Mouse (Mus musculus) forebrain, embryonic 13.5 days (tissue): Measurements from ENCODE around the gene Map7. TPM values are rescaled to one million over a fixed set of nuclear protein-coding genes. Genes with fewer than 3 reads are reported as not detected.

Experiments used
- ATAC-seq: fragments of 200-750 bp; cut with Nextera tagmentation; 2 replicates; pipeline ENCODE4 v1.8.0; 2017
- H3K27ac ChIP-seq: fragments of 300-500 bp; sonication (generic); 2 replicates; pipeline ENCODE4 v1.5.1; 2015; ENCODE audit warnings: inconsistent platforms, mild to moderate bottlenecking, moderate library complexity
- H3K27me3 ChIP-seq: fragments of 300-500 bp; sonication (generic); 2 replicates; pipeline ENCODE4 v1.6.1; 2015; ENCODE audit warnings: mild to moderate bottlenecking, inconsistent platforms
- H3K36me3 ChIP-seq: fragments of 300-500 bp; sonication (generic); 2 replicates; pipeline ENCODE4 v1.6.1; 2015; ENCODE audit warnings: mild to moderate bottlenecking, inconsistent platforms; ENCODE audit not compliant: poor library complexity, severe bottlenecking
- H3K4me1 ChIP-seq: fragments of 300-500 bp; sonication (generic); 2 replicates; pipeline ENCODE4 v1.6.1; 2015; ENCODE audit warnings: inconsistent platforms
- H3K4me2 ChIP-seq: fragments of 300-500 bp; sonication (generic); 2 replicates; pipeline ENCODE4 v1.6.1; 2015; ENCODE audit warnings: inconsistent platforms, mild to moderate bottlenecking, moderate library complexity
- H3K4me3 ChIP-seq: fragments of 300-500 bp; sonication (generic); 2 replicates; pipeline ENCODE4 v1.5.1; 2015; ENCODE audit warnings: mild to moderate bottlenecking, inconsistent platforms
- H3K9ac ChIP-seq: fragments of 300-500 bp; sonication (generic); 2 replicates; pipeline ENCODE4 v1.6.1; 2015; ENCODE audit warnings: mild to moderate bottlenecking, inconsistent platforms
- H3K9me3 ChIP-seq: fragments of 300-500 bp; sonication (generic); replicated peaks from 2 replicates; pipeline ENCODE4 v1.6.1; 2016; ENCODE audit warnings: inconsistent platforms
- WGBS: fragments of 180-500 bp; shearing (Covaris S2); methylation state at CpG from one replicate; pipeline ENCODE4 v1.1.7; 2015; 5-methylcytosine and 5-hydroxymethylcytosine counted together
- polyA plus RNA-seq: library from polyadenylated mRNA; unstranded; fragments of >200 nt; fragmentation: Nextera tagmentation; extraction: Ambion mirVana; gene quantifications from 2 replicates; pipeline ENCODE4 v1.2.1, GENCODE M21; 2015

The Map7 gene
- polyA plus RNA-seq, 1 experiment from 2014 or later, result 4.1 TPM

GRCm38 (mm10) chr10:20281456-20281855, 133.2 kb downstream of the Map7 start:
- no peak for ATAC-seq
- Histone ChIP-seq H3K9me3 (no peaks in the 10 kb centered on the region), H3K4me2 (no peak overlapping the region), H3K4me1 (peaks cover 17% of the 10 kb centered on the region), H3K9ac (no peak overlapping the region), H3K4me3 (no peak overlapping the region), H3K27ac (no peak overlapping the region), H3K27me3 (no peaks in the 10 kb centered on the region), H3K36me3 (no peaks in the 10 kb centered on the region)
- 76% methylated on average over 2 of the region's 2 CpGs for WGBS

DNA sequence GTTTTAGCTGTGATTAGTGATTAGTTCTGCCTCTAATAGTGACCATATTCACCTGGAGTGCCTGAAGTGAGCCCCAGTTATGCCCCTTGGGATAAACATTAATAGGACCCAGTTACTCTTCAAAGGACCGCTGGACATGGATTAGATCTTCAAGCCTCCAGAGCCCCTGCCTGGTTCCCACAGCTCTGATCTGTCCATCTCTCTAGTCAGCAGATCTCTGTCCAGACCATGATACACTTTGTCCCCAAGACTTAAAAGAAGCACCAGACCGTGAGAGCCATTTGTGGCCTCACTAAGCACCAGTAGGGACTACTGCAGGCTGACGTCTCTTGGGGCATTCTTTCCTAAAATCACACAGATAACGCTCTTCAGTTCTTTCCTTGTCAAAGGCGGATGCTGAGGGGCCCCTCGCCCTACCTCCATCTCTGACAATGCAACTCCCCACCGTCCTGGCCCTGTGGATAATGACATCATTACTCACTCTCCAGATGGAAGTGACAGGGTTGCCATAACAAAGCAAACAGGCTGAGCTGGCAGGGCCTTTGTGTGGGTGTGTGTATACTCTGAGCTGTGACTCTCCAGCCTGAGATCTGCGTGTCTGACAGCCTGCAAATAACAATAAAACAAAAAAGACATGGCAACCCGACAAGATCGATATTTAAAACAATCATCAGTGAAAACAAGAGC, 137.2 kb downstream of the Map7 start:
- peak; percentile 90 for ATAC-seq
- Histone ChIP-seq H3K9ac (peak overlapping the region; percentile 50), H3K36me3 (no peaks in the 10 kb centered on the region)

DNA sequence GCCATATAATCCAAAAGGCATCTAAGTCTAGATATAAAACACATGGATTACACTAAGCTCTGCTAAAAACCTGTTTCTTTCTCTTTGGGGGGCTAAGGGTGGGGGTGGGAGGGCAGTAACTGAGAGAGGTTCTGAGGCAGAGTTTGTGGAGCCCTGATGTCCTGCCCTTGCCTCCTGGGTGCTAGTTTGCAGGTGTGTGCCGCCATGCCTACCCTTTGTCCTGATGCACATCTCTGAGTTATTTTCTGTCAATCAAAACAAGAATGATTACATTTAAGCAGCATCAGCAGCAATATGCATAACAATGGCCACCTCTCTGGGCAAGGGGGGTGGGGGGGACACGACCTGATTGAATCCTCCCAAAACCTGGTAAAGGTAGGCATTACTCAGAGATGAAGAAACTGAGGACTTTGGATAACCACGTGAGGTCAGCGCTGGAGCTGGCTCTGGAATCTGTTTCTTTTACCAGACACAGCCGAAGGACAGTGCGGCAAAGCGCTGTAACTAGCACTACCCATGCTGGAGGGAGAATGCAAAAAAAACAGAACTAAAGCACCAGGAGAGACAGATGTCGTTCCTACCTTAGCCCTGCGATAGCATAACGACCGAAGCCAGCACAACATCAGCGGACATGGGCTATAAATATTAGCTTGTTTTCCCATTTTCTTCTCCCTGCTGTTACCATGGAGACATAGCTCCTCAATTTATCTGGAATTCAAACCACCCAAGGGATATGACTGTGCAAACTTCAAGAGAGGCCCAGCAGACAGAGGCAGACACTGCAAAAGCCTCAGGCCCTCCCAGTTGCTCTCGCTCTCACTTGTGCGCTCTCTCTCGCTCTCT, 137.9 kb downstream of the Map7 start:
- peak overlapping the region; percentile 38 for H3K4me2 ChIP-seq
- WGBS, result 21% methylated on average over 15 of the region's 15 CpGs

More for the DNA sequence above, 137.2 kb downstream of the Map7 start:
- H3K27me3 ChIP-seq, result no peaks in the 10 kb centered on the region
- peak overlapping the region; percentile 38 for H3K4me2 ChIP-seq
- peak overlapping the region; percentile 82 for H3K27ac ChIP-seq
- H3K9me3 ChIP-seq, result no peaks in the 10 kb centered on the region
- peaks cover 28% of the 10 kb centered on the region for H3K4me1 ChIP-seq
- 3% methylated on average over 10 of the region's 10 CpGs for WGBS
- no peak overlapping the region for H3K4me3 ChIP-seq

GRCm38 (mm10) chr10:20287369-20287768, 139.1 kb downstream of the Map7 start:
- WGBS, result 45% methylated on average over 6 of the region's 6 CpGs
- Histone ChIP-seq H3K36me3 (no peaks in the 10 kb centered on the region), H3K9ac (no peak overlapping the region), H3K9me3 (no peaks in the 10 kb centered on the region), H3K4me1 (peaks cover 32% of the 10 kb centered on the region), H3K4me3 (no peak overlapping the region), H3K27me3 (no peaks in the 10 kb centered on the region), H3K27ac (peak overlapping the region; percentile 82), H3K4me2 (no peak overlapping the region)
- no peak for ATAC-seq

More for the DNA sequence above, 137.9 kb downstream of the Map7 start:
- Histone ChIP-seq H3K36me3 (no peaks in the 10 kb centered on the region), H3K9me3 (no peaks in the 10 kb centered on the region), H3K9ac (peak overlapping the region; percentile 50), H3K4me3 (no peak overlapping the region), H3K27me3 (no peaks in the 10 kb centered on the region), H3K27ac (peak overlapping the region; percentile 82), H3K4me1 (peaks cover 32% of the 10 kb centered on the region)
- peak; percentile 52 for ATAC-seq

DNA sequence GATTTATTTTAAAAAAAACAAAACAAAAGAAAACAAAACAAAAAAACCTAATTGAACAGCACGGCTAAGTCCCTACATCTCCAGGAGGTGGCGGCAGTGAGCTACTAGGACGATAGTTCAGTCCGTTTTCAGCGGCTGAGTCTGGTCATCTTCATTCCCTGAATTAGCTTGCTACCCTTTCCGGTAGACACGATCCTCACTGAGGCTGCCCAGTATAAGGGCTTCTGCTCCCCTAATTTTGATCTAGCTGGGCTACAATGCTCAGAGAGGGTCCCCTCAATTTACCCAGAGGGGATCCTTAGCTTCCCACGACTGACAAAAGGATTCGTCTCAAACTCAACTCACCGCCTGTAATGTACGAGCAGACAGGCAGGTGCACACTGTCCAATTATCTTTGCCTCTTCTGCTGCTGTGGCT, 142.2 kb downstream of the Map7 start:
- 14% methylated on average over 11 of the region's 11 CpGs for WGBS
- peak; percentile 64 for ATAC-seq
- H3K4me2 ChIP-seq, result peak overlapping the region; percentile 55
- no peaks in the 10 kb centered on the region for H3K9me3 ChIP-seq
- H3K27ac ChIP-seq, result peak overlapping the region; percentile 45; the same call in 1 of the 2 replicates
- H3K4me1 ChIP-seq, result peaks cover 25% of the 10 kb centered on the region
- H3K36me3 ChIP-seq, result no peaks in the 10 kb centered on the region
- H3K27me3 ChIP-seq, result no peaks in the 10 kb centered on the region
- peak overlapping the region; percentile 51 for H3K9ac ChIP-seq
- H3K4me3 ChIP-seq, result peak overlapping the region; percentile 24

GRCm38 (mm10) chr10:20295961-20296360, 147.7 kb downstream of the Map7 start:
- no peak for ATAC-seq
- no peaks in the 10 kb centered on the region for H3K27me3 ChIP-seq
- no peak overlapping the region for H3K27ac ChIP-seq
- no peak overlapping the region for H3K4me2 ChIP-seq
- H3K4me1 ChIP-seq, result no peaks in the 10 kb centered on the region
- H3K36me3 ChIP-seq, result no peaks in the 10 kb centered on the region
- H3K9me3 ChIP-seq, result no peaks in the 10 kb centered on the region
- H3K9ac ChIP-seq, result no peak overlapping the region
- H3K4me3 ChIP-seq, result no peak overlapping the region
- 76% methylated on average over 5 of the region's 5 CpGs for WGBS

GRCm38 (mm10) chr10:20298152-20298920, 150.1 kb downstream of the Map7 start:
- H3K4me3 ChIP-seq, result no peak overlapping the region
- H3K4me2 ChIP-seq, result no peak overlapping the region
- H3K4me1 ChIP-seq, result no peaks in the 10 kb centered on the region
- H3K9me3 ChIP-seq, result no peaks in the 10 kb centered on the region
- 36% methylated on average over 3 of the region's 3 CpGs for WGBS
- H3K27ac ChIP-seq, result no peak overlapping the region
- no peak overlapping the region for H3K9ac ChIP-seq
- no peaks in the 10 kb centered on the region for H3K27me3 ChIP-seq
- H3K36me3 ChIP-seq, result no peaks in the 10 kb centered on the region
- ATAC-seq, result no peak

DNA sequence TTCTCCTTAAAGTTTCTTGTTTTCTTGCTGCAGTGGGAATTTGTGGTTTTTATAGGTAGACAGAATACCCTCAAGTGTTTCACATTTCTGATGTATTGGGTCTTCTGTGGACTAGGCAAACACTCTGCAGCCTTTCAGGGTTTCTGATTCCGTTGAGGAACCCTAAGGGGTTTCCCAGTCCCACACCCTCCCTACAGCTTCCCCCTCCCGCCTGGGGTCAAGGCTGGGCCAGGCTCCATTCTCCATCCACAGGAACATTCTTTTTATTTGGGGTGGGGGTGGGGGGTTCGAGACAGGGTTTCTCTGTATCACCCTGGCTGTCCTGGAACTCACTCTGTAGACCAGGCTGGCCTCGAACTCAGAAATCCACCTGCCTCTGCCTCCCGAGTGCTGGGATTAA, 150.8 kb downstream of the Map7 start:
- Histone ChIP-seq H3K36me3 (no peaks in the 10 kb centered on the region), H3K27ac (no peak overlapping the region), H3K4me1 (no peaks in the 10 kb centered on the region), H3K27me3 (no peaks in the 10 kb centered on the region), H3K9ac (no peak overlapping the region), H3K4me3 (no peak overlapping the region), H3K4me2 (no peak overlapping the region), H3K9me3 (no peaks in the 10 kb centered on the region)
- no peak for ATAC-seq
- 76% methylated on average over 5 of the region's 5 CpGs for WGBS

DNA sequence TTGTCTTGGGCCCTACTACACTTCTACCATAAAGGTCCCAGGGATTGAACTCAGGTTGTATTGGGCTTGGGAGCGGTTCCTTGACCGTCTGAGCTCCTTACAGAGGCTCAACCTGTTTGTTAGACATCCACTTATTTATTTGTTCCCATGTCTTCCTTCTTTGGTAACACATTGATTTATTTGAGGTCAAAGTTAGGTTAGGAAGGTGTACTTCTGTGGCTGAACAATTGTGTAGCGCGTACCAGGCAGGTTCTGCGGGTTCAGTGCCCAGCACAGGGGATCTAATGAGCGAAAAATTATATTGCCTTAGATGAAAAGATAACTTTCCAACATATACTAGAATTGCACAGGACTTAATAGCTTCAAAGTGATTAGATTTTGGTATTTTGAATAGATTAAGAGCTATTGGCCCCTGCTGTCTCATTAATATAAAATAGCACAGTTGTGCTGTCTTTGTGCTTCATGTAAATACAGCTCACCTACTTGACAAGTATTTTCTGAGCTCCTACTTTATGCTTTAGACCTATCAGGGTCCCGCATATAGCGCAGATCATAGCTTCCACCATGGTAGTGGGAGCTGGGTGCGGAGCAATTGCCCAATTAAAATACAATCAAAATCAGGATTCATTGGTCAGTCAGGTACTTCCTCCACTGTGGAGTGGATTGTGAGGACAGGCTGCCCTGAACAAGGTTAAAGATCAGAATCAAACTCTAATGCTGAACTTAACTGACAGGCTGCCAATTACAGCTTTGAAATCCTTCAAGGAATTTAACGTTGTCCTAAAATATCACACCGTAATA, 162.9 kb downstream of the Map7 start:
- 49% methylated on average over 11 of the region's 11 CpGs for WGBS
- ATAC-seq, result no peak
- peaks cover 3% of the 10 kb centered on the region; the same call in 1 of the 2 replicates for H3K36me3 ChIP-seq

GRCm38 (mm10) chr10:20311918-20312735, 163.9 kb downstream of the Map7 start, which contains the start of gene Bclaf1:
Gene Bclaf1 (plus strand): TSS chr10:20312469.
- Histone ChIP-seq H3K9me3 (no peaks in the 10 kb centered on the region), H3K4me1 (peaks cover 22% of the 10 kb centered on the region), H3K27ac (peak within 1 kb of the TSS; percentile 100), H3K27me3 (no peaks in the 10 kb centered on the region), H3K4me3 (peak within 1 kb of the TSS; percentile 77), H3K4me2 (peak within 1 kb of the TSS; percentile 76), H3K9ac (peak within 1 kb of the TSS; percentile 91), H3K36me3 (peaks cover 3% of the 10 kb centered on the region; the same call in 1 of the 2 replicates)
- peak; percentile 99 for ATAC-seq
- under 1% methylated on average over 84 of the region's 84 CpGs for WGBS

More for the DNA sequence above, 162.9 kb downstream of the Map7 start:
- peak overlapping the region; percentile 77 for H3K4me3 ChIP-seq
- H3K4me2 ChIP-seq, result peak overlapping the region; percentile 76
- H3K9me3 ChIP-seq, result no peaks in the 10 kb centered on the region
- peaks cover 22% of the 10 kb centered on the region for H3K4me1 ChIP-seq
- H3K27me3 ChIP-seq, result no peaks in the 10 kb centered on the region
- peak overlapping the region; percentile 100 for H3K27ac ChIP-seq
- peak overlapping the region; percentile 89 for H3K9ac ChIP-seq
